Mouse (Mus musculus) intestine, embryonic 14.5 days (tissue): ENCODE data around the gene Lbhd1. TPM values are rescaled to one million over a fixed set of nuclear protein-coding genes. Genes with fewer than 3 reads are reported as not detected.
"Not testable (repeated sequence)": the region's sequence is repeated elsewhere in the genome, so short reads cannot be mapped to it uniquely, and the experiment has no call there.

Source experiments
- ATAC-seq: fragments of 200-750 bp; cut with Nextera tagmentation; replicated peaks from 2 replicates; pipeline ENCODE4 v1.8.0; 2017; ENCODE audit warnings: low read depth, moderate number of reproducible peaks, moderate TSS enrichment, moderate library complexity; ENCODE audit not compliant: low FRiP score, low TSS enrichment
- DNase-seq: peaks from one replicate; pipeline ENCODE4 v3.0.0-alpha.2; 2018; ENCODE audit warnings: low spot score
- H3K27ac ChIP-seq: fragments of 300-500 bp; sonication (generic); 2 replicates; pipeline ENCODE4 v1.5.1; 2014; ENCODE audit warnings: low read depth, mild to moderate bottlenecking, control low read depth
- H3K27me3 ChIP-seq: fragments of 300-500 bp; sonication (generic); replicated peaks from 2 replicates; pipeline ENCODE4 v1.6.1; 2014; ENCODE audit warnings: low read length, control low read depth; ENCODE audit not compliant: control insufficient read depth, insufficient read depth
- H3K36me3 ChIP-seq: fragments of 300-500 bp; sonication (generic); 2 replicates; pipeline ENCODE4 v1.6.1; 2014; ENCODE audit warnings: low read length, control low read depth; ENCODE audit not compliant: control insufficient read depth, insufficient read depth
- H3K4me1 ChIP-seq: fragments of 300-500 bp; sonication (generic); replicated peaks from 2 replicates; pipeline ENCODE4 v1.6.1; 2014; ENCODE audit warnings: low read length, control low read depth, mixed read lengths; ENCODE audit not compliant: control insufficient read depth, insufficient read depth
- H3K4me2 ChIP-seq: fragments of 300-500 bp; sonication (generic); 2 replicates; pipeline ENCODE4 v1.6.1; 2014; ENCODE audit warnings: low read length
- H3K4me3 ChIP-seq: fragments of 300-500 bp; sonication (generic); 2 replicates; pipeline ENCODE4 v1.5.1; 2014; ENCODE audit warnings: low read depth, low read length, control low read depth, mixed read lengths
- H3K9ac ChIP-seq: fragments of 300-500 bp; sonication (generic); 2 replicates; pipeline ENCODE4 v1.6.1; 2014; ENCODE audit warnings: mild to moderate bottlenecking, low read length
- H3K9me3 ChIP-seq: fragments of 300-500 bp; sonication (generic); 2 replicates; pipeline ENCODE4 v1.6.1; 2016; ENCODE audit warnings: low read length, control low read depth; ENCODE audit not compliant: control insufficient read depth
- WGBS: fragments of 180-500 bp; shearing (Covaris S2); extraction: QIAGEN DNeasy Blood & Tissue Kit; methylation state at CpG from one replicate; pipeline ENCODE4 v1.1.7; 2014; 5-methylcytosine and 5-hydroxymethylcytosine counted together
- polyA plus RNA-seq: library from polyadenylated mRNA; unstranded; fragments of >200 nt; fragmentation: Nextera tagmentation; extraction: Ambion mirVana; gene quantifications from 2 replicates; pipeline ENCODE4 v1.2.1, GENCODE M21; 2014

Lbhd1 gene
- polyA plus RNA-seq, 1 experiment from 2014 or later, result 79.2 TPM

DNA sequence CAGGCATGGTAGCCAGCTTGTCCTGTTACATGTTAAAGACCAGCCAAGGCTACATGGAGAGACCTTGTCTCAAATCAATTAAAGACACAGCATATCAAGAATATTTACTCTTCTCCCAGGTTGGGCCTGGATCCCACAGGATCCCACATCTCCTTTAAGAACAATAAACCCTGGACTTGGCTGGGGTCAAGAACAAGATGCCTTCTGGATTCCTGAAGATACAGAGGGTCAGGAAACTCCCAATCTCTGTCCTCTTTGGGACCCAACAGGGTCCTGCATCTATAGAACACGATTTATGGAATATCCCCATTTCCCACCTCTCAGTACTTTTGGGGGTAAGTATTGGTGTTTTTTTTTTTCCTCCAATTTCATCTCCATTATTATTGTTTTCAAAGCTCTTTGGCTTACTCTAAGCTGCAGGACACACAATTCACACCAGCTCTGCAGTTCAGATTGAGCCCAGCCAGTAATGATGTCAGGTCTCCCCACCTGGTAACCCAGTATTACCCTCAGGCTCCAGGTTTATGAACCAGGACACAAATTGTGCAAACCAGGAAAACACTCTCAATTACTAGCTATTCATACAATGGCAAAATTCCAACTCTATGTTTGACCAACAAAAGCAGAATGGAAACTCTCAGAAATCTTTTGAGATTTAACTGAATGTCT lies 3.5 kb downstream of the Lbhd1 start:
- Histone ChIP-seq H3K4me1 (peaks cover 13% of the 10 kb centered on the region), H3K9ac (peak overlapping the region; percentile 97), H3K27ac (peak overlapping the region; percentile 88), H3K9me3 (no peaks in the 10 kb centered on the region), H3K27me3 (no peaks in the 10 kb centered on the region), H3K4me2 (peak overlapping the region; percentile 85), H3K4me3 (peak overlapping the region; percentile 79; the same call in 1 of the 2 replicates), H3K36me3 (peaks cover 15% of the 10 kb centered on the region)
- 43% methylated on average over 1 of the region's 1 CpGs for WGBS
- ATAC-seq, result no peak
- DNase-seq, result no peak

DNA sequence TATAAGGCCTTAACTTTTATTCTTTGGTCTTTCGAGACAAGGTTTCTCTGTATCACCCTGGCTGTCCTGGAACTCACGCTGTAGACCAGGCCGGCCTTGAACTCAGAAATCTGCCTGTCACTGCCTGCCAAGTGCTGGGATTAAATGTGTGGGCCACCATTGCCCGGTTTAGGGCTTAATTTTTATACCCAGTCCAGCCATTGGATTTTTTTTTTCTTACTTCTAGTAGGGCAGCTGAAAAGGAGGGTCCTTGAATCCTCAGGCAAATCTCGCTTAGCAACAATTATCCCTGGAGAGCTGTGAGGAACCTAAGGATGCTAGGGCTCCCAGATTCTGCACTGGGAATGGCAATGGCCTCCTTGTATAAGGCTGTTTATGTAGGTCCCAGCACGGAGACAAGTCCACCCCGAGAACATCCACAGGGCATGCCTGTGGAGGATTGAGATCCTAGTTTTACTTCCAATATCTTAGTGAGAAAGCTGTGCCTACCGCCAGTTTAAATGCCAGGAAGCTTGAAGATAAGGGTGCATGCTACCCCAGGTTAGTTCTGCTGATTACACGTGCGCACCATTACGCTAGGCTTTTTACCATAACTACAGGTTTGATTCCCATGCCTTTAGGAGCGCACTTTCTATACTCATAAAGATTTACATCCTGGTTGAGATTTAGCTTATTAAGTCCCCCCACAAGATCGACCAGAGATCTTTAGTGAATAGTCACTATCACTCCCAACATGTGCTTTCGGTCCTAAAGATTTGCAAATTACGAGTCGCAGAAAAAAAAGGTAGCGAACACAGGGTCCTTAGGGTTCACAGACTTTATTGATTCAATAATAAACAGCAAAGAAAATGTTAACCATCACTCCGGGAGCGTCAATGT lies 4.3 kb downstream of the Lbhd1 start:
- ATAC-seq (no peak), DNase-seq (peak; percentile 55)
- peak overlapping the region; percentile 88 for H3K27ac ChIP-seq
- H3K27me3 ChIP-seq, result no peaks in the 10 kb centered on the region
- H3K4me2 ChIP-seq, result peak overlapping the region; percentile 85
- WGBS, result 18% methylated on average over 19 of the region's 19 CpGs
- H3K9me3 ChIP-seq, result no peaks in the 10 kb centered on the region
- H3K36me3 ChIP-seq, result peaks cover 15% of the 10 kb centered on the region
- peak overlapping the region; percentile 79 for H3K4me3 ChIP-seq
- H3K4me1 ChIP-seq, result peaks cover 13% of the 10 kb centered on the region
- peak overlapping the region; percentile 97 for H3K9ac ChIP-seq

DNA sequence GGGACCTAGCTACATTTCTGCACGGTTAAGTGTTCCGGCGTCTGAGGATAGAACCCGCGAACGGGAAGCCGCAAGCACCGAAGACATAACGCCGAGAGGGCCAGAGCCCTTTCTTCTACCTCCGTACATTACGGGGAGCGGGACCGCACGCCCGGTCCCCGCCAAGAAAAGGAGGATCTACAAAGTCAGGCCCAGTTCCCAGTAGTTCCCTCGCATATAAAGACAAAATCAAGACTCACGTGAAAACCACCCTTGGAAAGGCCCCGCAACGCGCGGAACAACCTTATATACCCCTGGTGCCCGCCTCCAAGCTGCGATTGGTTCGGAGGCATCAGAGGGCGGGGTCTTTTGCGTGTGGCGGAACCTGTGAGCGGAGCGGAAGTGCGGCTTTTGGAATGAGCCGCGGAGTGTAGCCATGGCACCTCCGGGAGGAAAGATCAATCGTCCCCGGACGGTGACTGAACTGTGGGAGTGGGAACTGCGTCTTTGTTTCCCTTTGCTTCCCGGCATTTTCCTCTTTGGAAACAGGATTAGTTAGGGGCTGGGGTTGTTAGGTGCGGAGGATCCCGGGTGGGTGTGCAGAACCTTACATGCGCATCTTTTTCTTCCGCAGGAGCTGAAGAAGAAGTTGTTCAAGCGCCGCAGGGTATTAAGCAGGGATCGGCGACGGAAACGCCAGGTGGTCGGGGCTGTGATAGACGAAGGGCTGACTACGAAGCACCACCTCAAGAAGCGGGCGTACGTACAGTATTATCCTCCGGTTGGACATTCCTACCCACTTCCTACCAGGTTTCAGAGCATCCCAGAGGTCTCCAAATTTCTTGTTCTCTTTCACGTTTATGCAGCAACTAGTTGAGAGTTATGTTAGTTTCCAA lies 5.2 kb downstream of the Lbhd1 start, which contains the start of the genes 1810009A15Rik and Gm49416:
TSS of gene 1810009A15Rik (plus strand) at position 343 of the 875 bp plus-strand sequence.
TSS of gene Gm49416 (plus strand) at position 416 of the 875 bp plus-strand sequence.
- peak within 1 kb of the TSS; percentile 88 for H3K27ac ChIP-seq
- H3K36me3 ChIP-seq, result peaks cover 15% of the 10 kb centered on the region
- H3K4me2 ChIP-seq, result peak within 1 kb of the TSS; percentile 85
- H3K9ac ChIP-seq, result peak within 1 kb of the TSS; percentile 97
- H3K4me1 ChIP-seq, result peaks cover 13% of the 10 kb centered on the region
- peak; percentile 93 for ATAC-seq
- WGBS, result under 1% methylated on average over 58 of the region's 58 CpGs
- no peaks in the 10 kb centered on the region for H3K9me3 ChIP-seq
- DNase-seq, result peak; percentile 97
- no peaks in the 10 kb centered on the region for H3K27me3 ChIP-seq
- peak within 1 kb of the TSS; percentile 79 for H3K4me3 ChIP-seq

DNA sequence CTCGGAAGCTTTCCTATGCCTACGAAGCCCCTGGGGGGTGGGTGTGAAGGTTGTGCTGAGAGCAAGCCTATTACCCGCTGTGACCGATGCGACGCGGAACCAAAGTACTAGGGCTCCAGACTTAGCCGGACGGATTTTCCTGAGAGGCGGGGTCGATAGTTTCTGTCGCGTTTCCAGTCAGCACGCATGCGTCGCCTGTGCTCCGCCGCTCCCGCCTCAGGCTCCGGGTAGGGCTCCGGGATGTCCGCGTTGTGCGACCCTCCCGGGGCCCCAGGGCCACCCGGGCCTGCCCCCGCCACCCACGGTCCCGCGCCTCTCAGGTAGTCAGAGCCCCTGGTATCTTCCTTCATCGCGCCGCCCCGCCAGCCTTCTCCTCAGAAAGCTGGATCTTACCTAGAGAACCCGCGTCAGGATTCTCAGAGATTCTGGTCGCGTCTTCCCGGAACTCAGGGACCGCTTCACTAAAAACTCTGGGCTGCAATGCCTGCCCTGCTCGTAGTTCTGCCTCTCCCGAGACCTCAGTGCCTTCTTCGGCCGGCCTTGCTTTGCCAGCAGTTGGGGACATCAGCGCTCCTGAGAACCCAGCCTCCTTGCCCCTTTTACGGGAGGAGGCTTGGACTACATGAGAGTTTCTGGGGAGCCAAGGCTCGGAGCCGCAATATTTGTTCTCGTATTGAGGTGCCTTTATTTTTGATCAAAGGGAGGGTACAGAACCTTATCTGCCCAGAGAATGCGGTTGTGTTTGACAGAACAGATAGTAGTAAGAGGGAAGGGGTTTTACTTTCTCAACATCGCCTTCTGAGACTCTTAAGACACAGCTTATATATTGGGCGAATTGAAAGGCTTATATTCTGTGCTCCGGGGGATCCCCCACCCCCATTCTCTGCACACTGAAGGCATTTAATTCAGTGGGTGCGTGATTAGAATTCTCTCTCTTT lies 9.6 kb downstream of the Lbhd1 start, which contains the start of gene Ints5:
TSS of gene Ints5 (plus strand) at position 177 of the 938 bp plus-strand sequence.
- ATAC-seq (peak; percentile 41), DNase-seq (peak; percentile 94)
- peak within 1 kb of the TSS; percentile 64 for H3K9ac ChIP-seq
- peak within 1 kb of the TSS; percentile 92 for H3K4me2 ChIP-seq
- WGBS, result 2% methylated on average over 54 of the region's 54 CpGs
- peak within 1 kb of the TSS; percentile 60 for H3K27ac ChIP-seq
- H3K4me1 ChIP-seq, result peaks cover 12% of the 10 kb centered on the region
- H3K9me3 ChIP-seq, result no peaks in the 10 kb centered on the region
- no peaks in the 10 kb centered on the region for H3K27me3 ChIP-seq
- H3K4me3 ChIP-seq, result peak within 1 kb of the TSS; percentile 91
- H3K36me3 ChIP-seq, result peaks cover 41% of the 10 kb centered on the region

DNA sequence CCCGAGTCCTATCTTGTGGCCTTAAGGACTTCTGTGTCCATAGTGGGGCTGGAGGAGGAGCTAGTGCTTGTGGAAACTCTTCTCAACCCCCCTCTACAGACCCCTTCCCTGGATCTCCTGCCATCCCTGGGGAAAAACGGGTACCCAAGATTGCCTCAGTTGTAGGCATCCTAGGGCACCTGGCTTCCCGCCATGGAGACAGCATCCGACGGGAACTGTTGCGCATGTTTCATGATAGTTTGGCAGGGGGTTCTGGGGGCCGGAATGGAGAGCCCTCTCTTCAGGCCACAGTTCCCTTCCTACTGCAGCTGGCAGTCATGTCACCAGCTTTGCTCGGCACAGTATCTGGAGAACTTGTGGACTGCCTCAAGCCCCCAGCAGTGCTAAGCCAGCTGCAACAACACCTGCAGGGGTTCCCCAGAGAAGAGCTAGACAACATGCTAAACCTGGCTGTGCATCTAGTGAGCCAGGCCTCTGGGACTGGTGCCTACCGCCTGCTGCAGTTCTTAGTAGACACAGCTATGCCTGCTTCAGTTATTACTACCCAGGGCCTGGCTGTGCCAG lies 11.9 kb downstream of the Lbhd1 start:
- no peak for DNase-seq
- Histone ChIP-seq H3K27me3 (no peaks in the 10 kb centered on the region), H3K9ac (no peak overlapping the region), H3K36me3 (peaks cover 38% of the 10 kb centered on the region), H3K9me3 (no peaks in the 10 kb centered on the region), H3K4me1 (peaks cover 21% of the 10 kb centered on the region), H3K27ac (no peak overlapping the region), H3K4me2 (no peak overlapping the region), H3K4me3 (no peak overlapping the region)
- no peak for ATAC-seq
- WGBS, result 92% methylated on average over 9 of the region's 9 CpGs

DNA sequence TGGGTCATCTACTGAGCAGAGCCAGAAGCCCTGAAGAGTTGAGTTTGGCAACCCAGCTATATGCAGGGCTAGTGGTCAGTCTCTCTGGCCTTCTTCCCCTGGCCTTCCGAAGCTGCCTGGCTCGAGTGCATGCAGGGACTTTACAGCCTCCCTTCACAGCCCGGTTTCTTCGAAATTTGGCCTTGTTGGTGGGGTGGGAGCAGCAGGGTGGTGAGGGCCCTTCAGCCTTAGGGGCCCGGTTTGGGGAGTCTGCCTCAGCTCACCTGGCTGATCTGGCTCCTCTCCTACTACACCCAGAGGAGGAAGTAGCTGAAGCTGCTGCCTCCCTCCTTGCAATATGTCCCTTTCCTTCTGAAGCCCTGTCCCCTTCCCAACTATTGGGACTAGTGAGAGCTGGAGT lies 12.7 kb downstream of the Lbhd1 start:
- not testable (repeated sequence) for H3K9me3 ChIP-seq, ATAC-seq, H3K27me3 ChIP-seq, H3K4me2 ChIP-seq, H3K4me3 ChIP-seq, DNase-seq, H3K27ac ChIP-seq, H3K9ac ChIP-seq
- 88% methylated on average over 5 of the region's 5 CpGs for WGBS
- H3K4me1 ChIP-seq, result peaks cover 21% of the 10 kb centered on the region
- peaks cover 32% of the 10 kb centered on the region for H3K36me3 ChIP-seq

DNA sequence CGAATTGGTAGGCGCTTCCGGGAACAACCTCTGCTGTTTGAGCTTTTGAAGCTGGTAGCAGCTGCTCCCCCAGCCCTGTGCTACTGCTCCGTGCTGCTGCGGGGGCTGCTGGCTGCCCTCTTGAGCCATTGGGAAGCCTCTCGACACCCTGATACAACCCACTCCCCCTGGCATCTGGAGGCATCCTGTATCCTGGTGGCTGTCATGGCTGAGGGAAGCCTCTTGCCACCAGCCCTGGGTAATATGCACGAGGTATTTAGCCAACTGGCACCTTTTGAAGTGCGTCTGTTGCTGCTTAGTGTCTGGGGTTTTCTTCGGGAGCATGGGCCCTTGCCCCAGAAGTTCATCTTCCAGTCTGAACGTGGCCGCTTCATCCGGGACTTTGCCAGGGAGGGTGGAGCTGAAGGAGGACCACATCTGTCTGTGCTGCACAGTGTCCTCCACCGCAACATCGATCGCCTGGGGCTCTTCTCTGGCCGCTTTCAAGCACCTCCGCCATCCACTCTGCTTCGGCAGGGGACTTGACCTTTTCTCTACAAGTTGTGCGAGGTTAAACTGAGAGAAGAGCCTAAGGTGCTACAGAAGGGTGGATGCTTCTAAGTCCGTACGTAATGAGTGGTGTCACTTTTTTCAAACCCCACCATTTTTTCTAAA lies 13.8 kb downstream of the Lbhd1 start:
- 25% methylated on average over 21 of the region's 21 CpGs for WGBS
- H3K27me3 ChIP-seq, H3K9me3 ChIP-seq: not testable (repeated sequence)
- Histone ChIP-seq H3K36me3 (peaks cover 33% of the 10 kb centered on the region), H3K4me2 (peak overlapping the region; percentile 58), H3K4me3 (peak overlapping the region; percentile 96), H3K4me1 (peaks cover 21% of the 10 kb centered on the region), H3K27ac (peak overlapping the region; percentile 84), H3K9ac (peak overlapping the region; percentile 97)
- DNase-seq, result peak; percentile 66
- ATAC-seq, result peak; percentile 30
